Mouse (Mus musculus) myocyte (in vitro differentiated cells): ENCODE measurements around the gene Cela2a. TPM values are rescaled to one million over a fixed set of nuclear protein-coding genes. Genes with fewer than 3 reads are reported as not detected.

ENCODE experiments used
- H3K27me3 ChIP-seq: one replicate; pipeline ENCODE4 v1.6.1; 2011; ENCODE audit not compliant: control insufficient read depth, insufficient read depth, insufficient read length
- H3K36me3 ChIP-seq: one replicate; pipeline ENCODE4 v1.6.1; 2011; ENCODE audit not compliant: control insufficient read depth, insufficient read depth
- H3K4me2 ChIP-seq: one replicate; pipeline ENCODE4 v1.6.1; 2011; ENCODE audit warnings: low read depth, control low read depth
- H3K4me3 ChIP-seq: one replicate; pipeline ENCODE4 v1.5.1; 2011; ENCODE audit warnings: mild to moderate bottlenecking, control low read depth, moderate library complexity
- H3K79me2 ChIP-seq: one replicate; pipeline ENCODE4 v1.6.1; 2011; ENCODE audit not compliant: control insufficient read depth, insufficient read depth
- H3ac ChIP-seq: one replicate; pipeline ENCODE4 v1.6.1; 2011; ENCODE audit not compliant: control insufficient read depth, insufficient read length
- CEBPB ChIP-seq: IDR thresholded peaks from 2 replicates; pipeline ENCODE4 v1.6.1; 2011; ENCODE audit warnings: mild to moderate bottlenecking, moderate library complexity; ENCODE audit not compliant: poor library complexity, insufficient read depth, severe bottlenecking
- E2F4 ChIP-seq: IDR thresholded peaks from one replicate; pipeline ENCODE4 v1.6.1; 2011; ENCODE audit warnings: mild to moderate bottlenecking, control low read depth, moderate library complexity; ENCODE audit not compliant: insufficient read depth
- MAX ChIP-seq: IDR thresholded peaks from one replicate; pipeline ENCODE4 v1.6.1; 2011; ENCODE audit warnings: low read depth, mild to moderate bottlenecking, control low read depth
- MYOD1 ChIP-seq, 3 experiments: IDR thresholded peaks; one replicate each; pipeline ENCODE4 v1.6.1; 2011; ENCODE audit warnings: control low read depth in 2 of 3, low read depth in 2 of 3, mild to moderate bottlenecking in 2 of 3, moderate library complexity in 1 of 3; ENCODE audit not compliant: insufficient read length in 2 of 3, control insufficient read depth in 1 of 3
- MYOG ChIP-seq, 3 experiments: IDR thresholded peaks; one replicate each; pipeline ENCODE4 v1.6.1; 2011; ENCODE audit warnings: control low read depth in 2 of 3, low read depth in 2 of 3, mild to moderate bottlenecking in 2 of 3; ENCODE audit not compliant: insufficient read length in 2 of 3, control insufficient read depth in 1 of 3, insufficient read depth in 1 of 3
- POLR2A ChIP-seq: IDR thresholded peaks from one replicate; pipeline ENCODE4 v1.6.1; 2011; ENCODE audit warnings: low read depth, mild to moderate bottlenecking, control low read depth, moderate library complexity; ENCODE audit not compliant: insufficient read length
- POLR2AphosphoS2 ChIP-seq: IDR thresholded peaks from one replicate; pipeline ENCODE4 v1.6.1; 2011; ENCODE audit warnings: low read depth, control low read depth; ENCODE audit not compliant: insufficient read length
- REST ChIP-seq: IDR thresholded peaks from one replicate; pipeline ENCODE4 v1.6.1; 2011; ENCODE audit warnings: mild to moderate bottlenecking, control low read depth, moderate library complexity; ENCODE audit not compliant: insufficient read depth, insufficient read length
- SRF ChIP-seq: IDR thresholded peaks from one replicate; pipeline ENCODE4 v1.6.1; 2011; ENCODE audit warnings: low read depth; ENCODE audit not compliant: control insufficient read depth, insufficient read length
- TCF12 ChIP-seq: IDR thresholded peaks from one replicate; pipeline ENCODE4 v1.6.1; 2011; ENCODE audit warnings: mild to moderate bottlenecking, control low read depth; ENCODE audit not compliant: poor library complexity, insufficient read depth, severe bottlenecking
- TCF3 ChIP-seq: IDR thresholded peaks from one replicate; pipeline ENCODE4 v1.6.1; 2011; ENCODE audit warnings: low read depth, control low read depth; ENCODE audit not compliant: insufficient read length
- USF1 ChIP-seq: IDR thresholded peaks from one replicate; pipeline ENCODE4 v1.6.1; 2011; ENCODE audit warnings: low read depth, mild to moderate bottlenecking, control low read depth, moderate library complexity
- polyA plus RNA-seq: library from polyadenylated mRNA; unstranded; fragments of >200 nt; fragmentation: generic; extraction: Trizol; gene quantifications from one replicate; pipeline ENCODE4 v1.2.1, GENCODE M21; 2012; ENCODE audit warnings: missing spikeins

Gene Cela2a
- polyA plus RNA-seq, 1 experiment: not detected

DNA sequence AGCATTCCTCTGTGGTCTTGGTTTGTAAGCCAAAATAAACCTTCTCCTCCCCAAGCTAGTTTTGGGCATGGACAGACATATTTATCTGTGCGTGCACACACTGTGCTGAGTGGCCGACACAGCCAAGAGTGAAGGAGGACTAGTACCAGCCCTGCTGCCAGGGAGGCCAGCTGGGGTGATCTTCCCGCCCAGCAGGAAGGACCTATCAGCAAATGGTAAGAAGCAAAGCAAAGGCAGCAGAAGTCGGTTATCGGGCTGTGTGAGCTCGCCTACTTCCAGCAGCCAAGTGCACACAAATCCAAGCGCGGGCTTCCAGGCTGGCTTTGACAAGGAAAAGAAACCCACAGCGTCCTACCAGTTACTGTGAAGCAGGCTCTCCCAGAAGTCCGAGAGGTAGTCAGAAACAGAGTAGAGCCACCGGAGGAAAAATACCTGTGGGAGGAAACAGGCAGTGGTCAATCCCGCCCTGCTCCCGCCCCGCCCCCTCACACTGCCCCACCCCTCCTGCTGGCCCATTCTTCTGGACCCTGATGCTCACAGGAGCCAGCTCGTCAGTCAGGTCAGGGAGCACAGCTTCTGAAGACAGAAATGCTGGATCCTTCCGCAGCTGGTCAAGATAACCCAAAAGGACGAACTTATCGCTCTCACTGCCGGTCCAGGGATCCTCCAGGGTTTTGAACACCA is 58.5 kb downstream of the Cela2a start:
- no peak for TF ChIP-seq USF1
- TF ChIP-seq MYOG (IDR thresholded peaks at IDR 0.05; ENCODE audit: control insufficient read depth in 1 of 3, insufficient read depth in 1 of 3, insufficient read length in 2 of 3, low read depth in 2 of 3): peak in 1 of 3 experiments; percentile 53
- peak; percentile 20 for TF ChIP-seq POLR2A
- no peak for TF ChIP-seq POLR2AphosphoS2
- TF ChIP-seq TCF12: no peak
- TF ChIP-seq E2F4: peak; percentile 7
- no peak for TF ChIP-seq CEBPB
- no peak overlapping the region for H3K4me3 ChIP-seq
- H3ac ChIP-seq: no peak overlapping the region
- no peaks in the 10 kb centered on the region for H3K27me3 ChIP-seq
- H3K79me2 ChIP-seq: no peaks in the 10 kb centered on the region
- H3K4me2 ChIP-seq: peak overlapping the region; percentile 63
- peaks cover 17% of the 10 kb centered on the region for H3K36me3 ChIP-seq

- no peak overlapping the region for H3K4me3 ChIP-seq
- no peaks in the 10 kb centered on the region for H3K79me2 ChIP-seq
- no peak overlapping the region for H3ac ChIP-seq
- TF ChIP-seq MYOD1 (IDR thresholded peaks at IDR 0.05; ENCODE audit: control insufficient read depth in 1 of 3, insufficient read length in 2 of 3, low read depth in 2 of 3) (peak; percentile 17 to 69 (median 39)), E2F4 (no peak), REST (no peak), SRF (no peak), MYOG (IDR thresholded peaks at IDR 0.05; ENCODE audit: control insufficient read depth in 1 of 3, insufficient read depth in 1 of 3, insufficient read length in 2 of 3, low read depth in 2 of 3) (peak; percentile 6 to 79 (median 64)), POLR2AphosphoS2 (no peak), TCF3 (peak; percentile 66)
- peak overlapping the region; percentile 63 for H3K4me2 ChIP-seq
- H3K27me3 ChIP-seq: no peaks in the 10 kb centered on the region
- peaks cover 21% of the 10 kb centered on the region for H3K36me3 ChIP-seq
These were observed 59.1 kb downstream of the Cela2a start for GRCm38 (mm10) chr4:141766668-141767352.

DNA sequence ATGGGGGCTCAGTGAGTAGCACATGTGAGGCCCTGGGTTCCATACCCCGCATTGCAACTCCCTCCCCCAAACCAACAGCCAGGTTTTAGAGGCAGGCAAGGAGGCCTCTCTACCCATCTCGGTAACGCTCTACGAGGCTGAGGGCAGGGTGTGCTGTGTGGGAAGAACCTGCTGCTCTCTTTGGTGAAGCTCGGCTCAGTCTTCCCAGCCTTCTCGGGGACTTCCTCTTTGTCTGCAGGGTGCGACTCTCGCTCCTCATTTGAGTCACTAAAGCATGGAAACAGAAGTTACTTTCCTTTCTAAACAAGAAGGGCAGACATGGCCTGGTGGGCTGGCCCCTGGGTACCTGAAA is 59.7 kb downstream of the Cela2a start:
- TF ChIP-seq E2F4: no peak
- TF ChIP-seq TCF3: no peak
- no peak for TF ChIP-seq CEBPB
- no peak for TF ChIP-seq POLR2AphosphoS2
- no peak for TF ChIP-seq TCF12
- TF ChIP-seq MYOD1 (IDR thresholded peaks at IDR 0.05; ENCODE audit: control insufficient read depth in 1 of 3, insufficient read length in 2 of 3, low read depth in 2 of 3): no peak
- TF ChIP-seq MAX: no peak
- no peak for TF ChIP-seq SRF
- TF ChIP-seq POLR2A: no peak
- no peak for TF ChIP-seq REST
- no peak for TF ChIP-seq USF1
- TF ChIP-seq MYOG (IDR thresholded peaks at IDR 0.05; ENCODE audit: control insufficient read depth in 1 of 3, insufficient read depth in 1 of 3, insufficient read length in 2 of 3, low read depth in 2 of 3): no peak
- no peaks in the 10 kb centered on the region for H3K27me3 ChIP-seq
- no peak overlapping the region for H3ac ChIP-seq
- H3K4me2 ChIP-seq: peak overlapping the region; percentile 63
- H3K36me3 ChIP-seq: peaks cover 23% of the 10 kb centered on the region
- no peaks in the 10 kb centered on the region for H3K79me2 ChIP-seq
- H3K4me3 ChIP-seq: no peak overlapping the region

DNA sequence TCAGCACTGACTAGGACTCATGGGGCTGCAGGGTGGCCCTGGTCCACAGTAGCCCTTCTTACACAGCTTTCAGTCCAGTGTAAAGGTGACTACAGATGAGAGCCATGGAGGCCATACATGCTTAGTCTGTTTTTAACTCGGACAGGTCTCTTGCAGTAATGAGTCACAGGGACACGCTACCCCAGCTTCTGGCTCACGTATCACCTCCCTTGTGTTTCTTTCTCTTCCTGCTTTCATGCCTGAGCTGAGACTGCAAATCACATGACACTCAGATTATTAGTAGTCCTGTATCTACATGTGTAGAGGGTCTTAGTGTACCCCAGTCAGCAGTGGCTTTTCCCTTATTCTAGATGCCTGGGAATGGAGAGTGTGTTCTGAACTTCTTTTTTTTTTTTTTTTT is 61.0 kb downstream of the Cela2a start:
- Histone ChIP-seq H3K27me3 (no peaks in the 10 kb centered on the region), H3K36me3 (peaks cover 20% of the 10 kb centered on the region), H3ac (no peak overlapping the region), H3K79me2 (no peaks in the 10 kb centered on the region), H3K4me2 (no peak overlapping the region), H3K4me3 (no peak overlapping the region)
- TF ChIP-seq MYOD1 (IDR thresholded peaks at IDR 0.05; ENCODE audit: control insufficient read depth in 1 of 3, insufficient read length in 2 of 3, low read depth in 2 of 3): no peak
- TF ChIP-seq SRF: no peak
- TF ChIP-seq USF1: no peak
- TF ChIP-seq MYOG (IDR thresholded peaks at IDR 0.05; ENCODE audit: control insufficient read depth in 1 of 3, insufficient read depth in 1 of 3, insufficient read length in 2 of 3, low read depth in 2 of 3): no peak
- no peak for TF ChIP-seq TCF3
- no peak for TF ChIP-seq E2F4
- no peak for TF ChIP-seq MAX
- TF ChIP-seq REST: no peak
- no peak for TF ChIP-seq CEBPB
- TF ChIP-seq TCF12: no peak
- TF ChIP-seq POLR2AphosphoS2: no peak
- TF ChIP-seq POLR2A: no peak

Other genes with a start within 250 kb of the Cela2a start
- 29.5 TPM for gene Fblim1, start 220.1 kb downstream of the Cela2a start, polyA plus RNA-seq
- gene Tmem82, start 207.5 kb downstream of the Cela2a start, polyA plus RNA-seq: 0.02 TPM
- gene Slc25a34, start 202.3 kb downstream of the Cela2a start, polyA plus RNA-seq: 0.12 TPM
- gene Plekhm2, start 161.3 kb downstream of the Cela2a start, polyA plus RNA-seq: 20.4 TPM
- gene Rsc1a1, start 140.6 kb downstream of the Cela2a start, polyA plus RNA-seq: 5.8 TPM
- 10.6 TPM for gene Ddi2, start 102.7 kb downstream of the Cela2a start, polyA plus RNA-seq
- gene Agmat, start 79.5 kb downstream of the Cela2a start, polyA plus RNA-seq: 0.72 TPM
- gene Dnajc16, start 35.2 kb downstream of the Cela2a start, polyA plus RNA-seq: 9.5 TPM
- 15.2 TPM for gene Casp9, start 32.5 kb downstream of the Cela2a start, polyA plus RNA-seq
- not detected for gene Ctrc, start 20.2 kb upstream of the Cela2a start, polyA plus RNA-seq
- gene Efhd2, start 48.8 kb upstream of the Cela2a start, polyA plus RNA-seq: 38.8 TPM
- 0.17 TPM for gene Fhad1, start 188.9 kb upstream of the Cela2a start, polyA plus RNA-seq